Mouse (Mus musculus) brain, embryonic 14.5 days (tissue): ENCODE measurements around the gene Radil.

Experiments used
- CTCF ChIP-seq: fragments of 200-500 bp; IDR thresholded peaks from 2 replicates; pipeline ENCODE4 v1.5.1; 2012; ENCODE audit warnings: inconsistent platforms, mild to moderate bottlenecking, moderate library complexity, borderline replicate concordance; ENCODE audit not compliant: insufficient read depth, insufficient read length; ENCODE audit errors: extremely low read depth
- POLR2A ChIP-seq: fragments of 200-500 bp; IDR thresholded peaks from 2 replicates; pipeline ENCODE4 v1.6.1; 2012; ENCODE audit warnings: mild to moderate bottlenecking, inconsistent platforms, borderline replicate concordance; ENCODE audit not compliant: poor library complexity, insufficient read depth, insufficient read length, severe bottlenecking; ENCODE audit errors: extremely low read depth

- TF ChIP-seq CTCF (no peak), POLR2A (0 out of 2 replicates have a peak, but pooled peaks have one; percentile 4)
Observed at GRCm38 (mm10) chr5:142509141-142510060, 41.5 kb downstream of the Radil start.
